In genomic region chr9:111272996-111273785, GRCm38 (mm10) we compare ENCODE assay signal across 8 mouse cellular contexts. TPM values are rescaled to one million over a fixed set of nuclear protein-coding genes. Genes with fewer than 3 reads are reported as not detected.
DNase-seq lines count a peak whose midpoint lies in the region; ATAC-seq and TF ChIP-seq lines count a peak whose summit lies in the region.

No protein-coding gene starts in this region.

- peaks cover 12% of the 10 kb centered on the region for H3K4me1 ChIP-seq in liver, adult 2 months (ENCODE audit: control insufficient read depth, insufficient read depth, low read length)
- peaks cover 43% of the 10 kb centered on the region for H3K4me1 ChIP-seq in embryonic facial prominence, embryonic 14.5 days (ENCODE audit: control insufficient read depth, insufficient read depth, low read length)
- H3K4me1 ChIP-seq in limb, embryonic 14.5 days (ENCODE audit: control insufficient read depth, insufficient read depth, low read length): peaks cover 33% of the 10 kb centered on the region
- H3K4me1 ChIP-seq in thymus, adult 2 months (replicated peaks; ENCODE audit: control insufficient read depth, insufficient read depth, low read length): peaks cover 7% of the 10 kb centered on the region

- peaks cover 7% of the 10 kb centered on the region; the same call in 1 of the 2 replicates for H3K79me2 ChIP-seq in liver, adult 2 months (ENCODE audit: control insufficient read depth, insufficient read depth, low read length)

- no peak for TF ChIP-seq CTCF in liver, adult 2 months (IDR thresholded peaks at IDR 0.05; ENCODE audit: low read depth, low read length)
- no peak for TF ChIP-seq CTCF in thymus, adult 2 months (IDR thresholded peaks at IDR 0.05; ENCODE audit: borderline replicate concordance, control insufficient read depth, extremely low read depth, insufficient read depth, low read length, poor library complexity)

- DNase-seq in liver, adult 2 months (ENCODE audit: extremely low read depth, low read depth, low spot score): peak; percentile 61
- no peak for DNase-seq in liver
- no peak for DNase-seq in embryonic facial prominence, embryonic 14.5 days (ENCODE audit: low spot score)
- no peak for DNase-seq in limb, embryonic 14.5 days (ENCODE audit: low spot score)
- DNase-seq in thymus, adult 2 months: peak; percentile 31
- no peak for DNase-seq in adrenal gland, postnatal 36 days
- DNase-seq in natural killer cell, adult 2 months (ENCODE audit: low spot score in 2 of 2): no peak

- no peak for ATAC-seq in embryonic facial prominence, embryonic 14.5 days (ENCODE audit: low read depth)
- ATAC-seq in limb, embryonic 14.5 days (ENCODE audit: low FRiP score, low read depth): no peak
- no peak for ATAC-seq in cerebellum, adult (ENCODE audit: insufficient number of reproducible peaks, low FRiP score, low TSS enrichment)

- H3K9me3 ChIP-seq in embryonic facial prominence, embryonic 14.5 days (ENCODE audit: control insufficient read depth, low read length): no peaks in the 10 kb centered on the region
- no peaks in the 10 kb centered on the region for H3K9me3 ChIP-seq in limb, embryonic 14.5 days (ENCODE audit: control insufficient read depth, low read length)

- H3K4me3 ChIP-seq in liver, adult 2 months (ENCODE audit: insufficient read depth, low read depth, low read length): peak overlapping the region; percentile 75
- H3K4me3 ChIP-seq in embryonic facial prominence, embryonic 14.5 days (ENCODE audit: low read depth, low read length): peak overlapping the region; percentile 97
- H3K4me3 ChIP-seq in limb, embryonic 14.5 days (replicated peaks; ENCODE audit: low read length): peak overlapping the region; percentile 91
- peak overlapping the region; percentile 25; the same call in 1 of the 2 replicates for H3K4me3 ChIP-seq in thymus, adult 2 months (ENCODE audit: control insufficient read depth, insufficient read depth, low read length)

- H3K27me3 ChIP-seq in liver, adult 2 months (ENCODE audit: control insufficient read depth, insufficient read depth, low read length): no peaks in the 10 kb centered on the region
- H3K27me3 ChIP-seq in embryonic facial prominence, embryonic 14.5 days (replicated peaks; ENCODE audit: control insufficient read depth, insufficient read depth, low read length): no peaks in the 10 kb centered on the region
- H3K27me3 ChIP-seq in limb, embryonic 14.5 days (ENCODE audit: control insufficient read depth, insufficient read depth, low read length): no peaks in the 10 kb centered on the region
- H3K27me3 ChIP-seq in thymus, adult 2 months (ENCODE audit: control insufficient read depth, insufficient read depth, low read length): no peaks in the 10 kb centered on the region

- 24% methylated on average over 15 of the region's 15 CpGs for WGBS in liver, adult 2 months
- WGBS in embryonic facial prominence, embryonic 14.5 days: 66% methylated on average over 15 of the region's 15 CpGs
- 58% methylated on average over 15 of the region's 15 CpGs for WGBS in limb, embryonic 14.5 days
- WGBS in thymus, adult 2 months: 33% methylated on average over 15 of the region's 15 CpGs

- peak overlapping the region; percentile 91 for H3K9ac ChIP-seq in liver, adult 2 months (ENCODE audit: low read depth, low read length)
- H3K9ac ChIP-seq in embryonic facial prominence, embryonic 14.5 days (ENCODE audit: low read depth, low read length): peak overlapping the region; percentile 95
- H3K9ac ChIP-seq in limb, embryonic 14.5 days (ENCODE audit: low read depth, low read length, severe bottlenecking): peak overlapping the region; percentile 93

- no peak for TF ChIP-seq POLR2A in liver, adult 2 months (IDR thresholded peaks at IDR 0.05; ENCODE audit: extremely low read depth, insufficient read depth, low read length)
- TF ChIP-seq POLR2A in limb, embryonic 14.5 days (IDR thresholded peaks at IDR 0.05; ENCODE audit: borderline replicate concordance, extremely low read depth, insufficient read depth, insufficient read length): no peak
- TF ChIP-seq POLR2A in thymus, adult 2 months (IDR thresholded peaks at IDR 0.05; ENCODE audit: control insufficient read depth, extremely low read depth, insufficient read depth, low read length, poor library complexity): no peak

- H3K4me2 ChIP-seq in embryonic facial prominence, embryonic 14.5 days (ENCODE audit: low read depth, low read length): peak overlapping the region; percentile 70
- H3K4me2 ChIP-seq in limb, embryonic 14.5 days (replicated peaks; ENCODE audit: low read depth, low read length, severe bottlenecking): peak overlapping the region; percentile 82

- peaks cover 9% of the 10 kb centered on the region for H3K36me3 ChIP-seq in liver, adult 2 months (ENCODE audit: control insufficient read depth, insufficient read depth, low read length)
- peaks cover 40% of the 10 kb centered on the region for H3K36me3 ChIP-seq in embryonic facial prominence, embryonic 14.5 days (ENCODE audit: control insufficient read depth, insufficient read depth, low read length)
- H3K36me3 ChIP-seq in limb, embryonic 14.5 days (ENCODE audit: control insufficient read depth, insufficient read depth, low read length): peaks cover 33% of the 10 kb centered on the region
- peaks cover 14% of the 10 kb centered on the region for H3K36me3 ChIP-seq in thymus, adult 2 months (ENCODE audit: control insufficient read depth, insufficient read depth, low read length)

- H3K27ac ChIP-seq in liver, adult 2 months (replicated peaks; ENCODE audit: insufficient read depth, low read depth, low read length): no peak overlapping the region
- no peak overlapping the region for H3K27ac ChIP-seq in embryonic facial prominence, embryonic 14.5 days (replicated peaks; ENCODE audit: low read depth, low read length)
- no peak overlapping the region for H3K27ac ChIP-seq in limb, embryonic 14.5 days (replicated peaks; ENCODE audit: low read depth, low read length)
- peak overlapping the region; percentile 25; the same call in 1 of the 2 replicates for H3K27ac ChIP-seq in thymus, adult 2 months (ENCODE audit: control insufficient read depth, insufficient read depth, low read length)

RNA-seq across cellular contexts. Expression of gene Epm2aip1, which starts 1.5 kb away (rescaled TPM):
- total RNA-seq in liver, adult 2 months (2014; rRNA removed): 8.8 and 10.4 TPM in 2 replicates
- polyA plus RNA-seq in liver, adult 2 months (2012; rRNA removed): 4.2 and 5.2 TPM in 2 replicates
- 47.0 and 48.2 TPM in 2 replicates for polyA plus RNA-seq in embryonic facial prominence, embryonic 14.5 days (2014; fragmentation: Nextera tagmentation; extraction: Ambion mirVana)
- 45.2 and 47.8 TPM in 2 replicates for polyA plus RNA-seq in limb, embryonic 14.5 days (2012; rRNA removed)
- 45.4 and 47.3 TPM in 2 replicates for polyA plus RNA-seq in limb, embryonic 14.5 days (2014; fragmentation: Nextera tagmentation; extraction: Ambion mirVana)
- polyA plus RNA-seq in thymus, adult 2 months (2012; rRNA removed): 22.9 and 29.1 TPM in 2 replicates
- total RNA-seq in adrenal gland, postnatal 36 days (2021): 10 to 100 TPM; 43.5 to 48.6 TPM

RNA-seq across cellular contexts. Expression of gene Mlh1, which starts 1.6 kb away (rescaled TPM):
- 13.9 and 14.2 TPM in 2 replicates for total RNA-seq in liver, adult 2 months (2014; rRNA removed)
- 7.2 and 8.8 TPM in 2 replicates for polyA plus RNA-seq in liver, adult 2 months (2012; rRNA removed)
- polyA plus RNA-seq in embryonic facial prominence, embryonic 14.5 days (2014; fragmentation: Nextera tagmentation; extraction: Ambion mirVana): 33.6 and 34.2 TPM in 2 replicates
- polyA plus RNA-seq in limb, embryonic 14.5 days (2012; rRNA removed): 46.5 and 52.2 TPM in 2 replicates
- 33.5 and 35.4 TPM in 2 replicates for polyA plus RNA-seq in limb, embryonic 14.5 days (2014; fragmentation: Nextera tagmentation; extraction: Ambion mirVana)
- 23.6 and 24.6 TPM in 2 replicates for polyA plus RNA-seq in thymus, adult 2 months (2012; rRNA removed)
- 10 to 100 TPM; 14.0 to 15.3 TPM for total RNA-seq in adrenal gland, postnatal 36 days (2021)

RNA-seq across cellular contexts. Expression of gene Trank1, which starts 38.3 kb away (rescaled TPM):
- total RNA-seq in liver, adult 2 months (2014; rRNA removed): under 0.01 and 0.13 TPM in 2 replicates
- polyA plus RNA-seq in liver, adult 2 months (2012; rRNA removed): not detected in 2 replicates
- 0.79 and 0.92 TPM in 2 replicates for polyA plus RNA-seq in embryonic facial prominence, embryonic 14.5 days (2014; fragmentation: Nextera tagmentation; extraction: Ambion mirVana)
- 1.2 and 1.4 TPM in 2 replicates for polyA plus RNA-seq in limb, embryonic 14.5 days (2012; rRNA removed)
- 0.35 and 0.83 TPM in 2 replicates for polyA plus RNA-seq in limb, embryonic 14.5 days (2014; fragmentation: Nextera tagmentation; extraction: Ambion mirVana)
- 0.11 and 0.13 TPM in 2 replicates for polyA plus RNA-seq in thymus, adult 2 months (2012; rRNA removed)
- 100 to 1,000 TPM in 1 of 2 experiments, 10 to 100 TPM in 1; 47.0 to 175 TPM for total RNA-seq in adrenal gland, postnatal 36 days (2021)

Comparison
In these comparisons a context has a peak if more than half of its experiments do, and no peak if none do; other contexts are left out.
1. DNase-seq: peak in liver, adult 2 months (single experiment) and thymus, adult 2 months (single experiment); none in liver (single experiment), embryonic facial prominence, embryonic 14.5 days (single experiment), limb, embryonic 14.5 days (single experiment), adrenal gland, postnatal 36 days (0 of 2) and natural killer cell, adult 2 months (0 of 2).
2. H3K4me3 ChIP-seq: peak in every context shown above with its lines; median percentile 97 in embryonic facial prominence, embryonic 14.5 days; 91 in limb, embryonic 14.5 days; 75 in liver, adult 2 months; 25 in thymus, adult 2 months.
3. Peak in every context shown above with its lines, with median percentiles within 50 percentile points of each other: H3K9ac ChIP-seq.